Mouse (Mus musculus) thymus, adult 2 months (tissue): ENCODE data around the gene Csnk2a1. TPM values are rescaled to one million over a fixed set of nuclear protein-coding genes. Genes with fewer than 3 reads are reported as not detected.
"Not testable (repeated sequence)": the region's sequence is repeated elsewhere in the genome, so short reads cannot be mapped to it uniquely, and the experiment has no call there.

Experiments used
- DNase-seq: peaks from one replicate; pipeline ENCODE4 v3.0.0; 2021
- H3K27ac ChIP-seq: fragments of 200-500 bp; 2 replicates; pipeline ENCODE4 v1.5.1; 2012; ENCODE audit warnings: low read length, control low read depth; ENCODE audit not compliant: control insufficient read depth, insufficient read depth
- H3K27me3 ChIP-seq: fragments of 200-500 bp; 2 replicates; pipeline ENCODE4 v1.6.1; 2012; ENCODE audit warnings: mild to moderate bottlenecking, low read length, moderate library complexity, mixed read lengths; ENCODE audit not compliant: control insufficient read depth, insufficient read depth
- H3K36me3 ChIP-seq: fragments of 200-500 bp; 2 replicates; pipeline ENCODE4 v1.6.1; 2012; ENCODE audit warnings: mild to moderate bottlenecking, low read length, moderate library complexity; ENCODE audit not compliant: control insufficient read depth, insufficient read depth
- H3K4me1 ChIP-seq: fragments of 200-500 bp; replicated peaks from 2 replicates; pipeline ENCODE4 v1.6.1; 2012; ENCODE audit warnings: low read length; ENCODE audit not compliant: control insufficient read depth, insufficient read depth
- H3K4me3 ChIP-seq: fragments of 200-500 bp; 2 replicates; pipeline ENCODE4 v1.5.1; 2012; ENCODE audit warnings: mild to moderate bottlenecking, low read length, control low read depth, moderate library complexity; ENCODE audit not compliant: control insufficient read depth, insufficient read depth
- CTCF ChIP-seq: fragments of 200-500 bp; IDR thresholded peaks from 2 replicates; pipeline ENCODE4 v1.5.1; 2012; ENCODE audit warnings: mild to moderate bottlenecking, control low read depth, low read length, moderate library complexity, borderline replicate concordance; ENCODE audit not compliant: control insufficient read depth, poor library complexity, insufficient read depth; ENCODE audit errors: extremely low read depth
- POLR2A ChIP-seq: fragments of 200-500 bp; IDR thresholded peaks from 2 replicates; pipeline ENCODE4 v1.6.1; 2012; ENCODE audit warnings: mild to moderate bottlenecking, low read length, control low read depth, moderate library complexity; ENCODE audit not compliant: control insufficient read depth, poor library complexity, insufficient read depth; ENCODE audit errors: extremely low read depth
- WGBS: fragments of 180-500 bp; shearing (Covaris S2); methylation state at CpG from one replicate; pipeline ENCODE4 v1.1.7; 2018; 5-methylcytosine and 5-hydroxymethylcytosine counted together
- polyA plus RNA-seq: library from polyadenylated mRNA; depleted of rRNA; stranded (reverse); fragments of >200 nt; gene quantifications from 2 replicates; pipeline ENCODE4 v1.2.3, GENCODE M21; 2012

The Csnk2a1 gene
- polyA plus RNA-seq, 1 experiment: 36.1 TPM

DNA sequence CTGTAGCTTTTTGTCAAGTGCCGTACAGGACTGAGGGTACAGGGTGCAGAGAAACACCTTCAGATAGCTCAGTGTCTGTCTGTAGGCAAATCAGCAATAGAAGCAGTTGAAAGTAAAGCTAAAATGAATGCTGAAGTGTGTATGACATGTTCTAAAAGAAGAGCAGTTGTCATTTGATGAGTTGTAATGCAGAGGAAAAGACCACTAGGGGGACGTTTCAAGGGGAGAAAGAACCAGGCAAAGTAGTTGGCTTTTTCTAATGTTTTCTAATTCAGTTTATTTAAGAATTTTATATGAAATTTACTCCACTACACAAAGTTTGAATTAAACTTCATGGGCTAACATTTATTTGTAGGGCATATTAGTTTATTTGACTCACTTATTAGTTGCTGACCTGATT lies 47.0 kb downstream of the Csnk2a1 start:
- 84% methylated on average over 2 of the region's 2 CpGs for WGBS
- Histone ChIP-seq H3K4me3 (no peak overlapping the region), H3K36me3 (peaks cover 51% of the 10 kb centered on the region), H3K27me3 (no peaks in the 10 kb centered on the region), H3K27ac (no peak overlapping the region), H3K4me1 (no peaks in the 10 kb centered on the region)
- no peak for DNase-seq
- TF ChIP-seq POLR2A (no peak), CTCF (no peak)

DNA sequence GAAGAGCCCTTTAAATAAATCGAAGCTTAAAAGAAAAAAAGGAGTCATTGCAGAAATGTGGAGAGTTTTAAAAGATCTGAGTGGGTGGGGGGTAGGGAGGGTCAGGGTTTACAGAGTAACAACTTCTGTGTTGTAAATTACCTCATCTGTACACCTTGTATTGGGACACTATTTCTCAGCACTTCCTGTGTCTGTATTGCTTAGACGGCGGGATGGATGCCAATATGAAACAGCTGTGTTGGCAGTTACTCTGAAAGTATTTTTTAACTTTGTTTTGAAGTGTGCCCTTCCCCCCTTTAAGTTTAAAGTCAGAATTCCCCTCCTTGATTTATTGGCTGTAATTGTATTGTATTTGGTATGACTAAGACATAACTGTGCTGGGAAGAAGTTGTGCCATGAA lies 54.8 kb downstream of the Csnk2a1 start:
- no peak overlapping the region for H3K4me3 ChIP-seq
- TF ChIP-seq CTCF (no peak), POLR2A (no peak)
- H3K27me3 ChIP-seq: no peaks in the 10 kb centered on the region
- H3K4me1 ChIP-seq: no peaks in the 10 kb centered on the region
- DNase-seq: no peak
- H3K36me3 ChIP-seq: peaks cover 53% of the 10 kb centered on the region
- 61% methylated on average over 3 of the region's 3 CpGs for whole genome bisulfite sequencing
- H3K27ac ChIP-seq: no peak overlapping the region

DNA sequence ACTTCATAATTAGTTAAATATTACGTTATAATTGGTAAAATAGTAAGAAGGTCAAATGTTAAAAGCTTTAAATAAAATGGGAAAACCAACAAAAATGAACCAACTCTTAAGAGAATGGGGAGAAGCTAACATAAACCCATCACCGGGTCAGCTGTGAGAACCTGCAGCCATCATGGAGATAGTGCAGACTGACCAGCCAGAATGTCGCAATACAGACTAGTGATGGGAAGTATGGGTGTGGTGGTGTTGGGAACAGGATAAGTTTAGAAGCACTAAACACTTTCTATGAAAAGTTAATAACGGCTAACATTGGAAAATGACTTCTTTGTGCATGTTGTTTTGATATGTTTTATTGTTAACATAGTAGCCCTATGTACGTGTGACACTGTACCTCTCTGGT lies 60.9 kb downstream of the Csnk2a1 start:
- no peaks in the 10 kb centered on the region for H3K27me3 ChIP-seq
- H3K36me3 ChIP-seq: peaks cover 19% of the 10 kb centered on the region
- H3K4me1 ChIP-seq: no peaks in the 10 kb centered on the region
- WGBS: 92% methylated on average over 5 of the region's 5 CpGs
- no peak for DNase-seq
- no peak overlapping the region for H3K4me3 ChIP-seq
- no peak for TF ChIP-seq POLR2A
- no peak for TF ChIP-seq CTCF
- no peak overlapping the region for H3K27ac ChIP-seq

DNA sequence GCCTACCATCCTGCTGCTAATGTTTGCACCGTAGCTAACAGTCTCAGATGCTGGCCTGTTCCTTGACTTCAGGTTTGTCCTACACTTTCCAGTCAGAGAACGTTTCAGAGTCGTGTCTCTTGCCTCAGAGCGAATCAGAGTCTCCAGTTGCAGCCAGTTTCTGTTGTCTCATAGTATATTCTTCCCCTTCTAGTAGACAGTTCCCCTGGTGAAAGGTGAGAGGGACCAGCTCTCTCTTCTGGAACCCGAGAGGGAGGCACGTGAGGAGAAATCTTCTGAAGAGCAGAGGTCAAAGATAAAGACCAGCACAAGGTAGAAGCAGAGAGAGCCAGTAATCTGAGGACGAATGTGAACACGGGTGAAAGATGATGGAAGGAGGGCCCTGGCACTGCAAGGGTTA lies 61.4 kb downstream of the Csnk2a1 start:
- TF ChIP-seq POLR2A (no peak), CTCF (no peak)
- H3K4me3 ChIP-seq: no peak overlapping the region
- H3K4me1 ChIP-seq: no peaks in the 10 kb centered on the region
- DNase-seq: no peak
- peaks cover 15% of the 10 kb centered on the region for H3K36me3 ChIP-seq
- 85% methylated on average over 8 of the region's 8 CpGs for WGBS
- no peak overlapping the region for H3K27ac ChIP-seq
- H3K27me3 ChIP-seq: no peaks in the 10 kb centered on the region

DNA sequence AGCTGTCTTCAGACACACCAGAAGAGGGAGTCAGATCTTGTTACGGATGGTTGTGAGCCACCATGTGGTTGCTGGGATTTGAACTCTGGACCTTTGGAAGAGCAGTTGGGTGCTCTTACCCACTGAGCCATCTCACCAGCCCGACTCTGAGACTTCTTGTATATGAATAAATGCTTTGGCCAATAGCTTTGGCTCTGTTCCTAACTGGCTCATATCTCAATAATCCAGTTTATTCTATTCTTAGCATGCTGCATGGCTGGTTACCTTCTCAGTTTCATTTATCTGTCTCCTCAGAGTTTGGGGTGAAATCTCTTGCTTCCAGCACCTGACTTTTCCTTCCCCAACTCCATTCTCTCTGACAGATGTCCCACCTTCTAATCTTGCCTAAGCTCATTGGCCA lies 63.0 kb downstream of the Csnk2a1 start:
- WGBS: 79% methylated on average over 2 of the region's 2 CpGs
- not testable (repeated sequence) for DNase-seq, H3K4me1 ChIP-seq, H3K27me3 ChIP-seq, H3K27ac ChIP-seq, H3K4me3 ChIP-seq
- H3K36me3 ChIP-seq: peaks cover 12% of the 10 kb centered on the region

DNA sequence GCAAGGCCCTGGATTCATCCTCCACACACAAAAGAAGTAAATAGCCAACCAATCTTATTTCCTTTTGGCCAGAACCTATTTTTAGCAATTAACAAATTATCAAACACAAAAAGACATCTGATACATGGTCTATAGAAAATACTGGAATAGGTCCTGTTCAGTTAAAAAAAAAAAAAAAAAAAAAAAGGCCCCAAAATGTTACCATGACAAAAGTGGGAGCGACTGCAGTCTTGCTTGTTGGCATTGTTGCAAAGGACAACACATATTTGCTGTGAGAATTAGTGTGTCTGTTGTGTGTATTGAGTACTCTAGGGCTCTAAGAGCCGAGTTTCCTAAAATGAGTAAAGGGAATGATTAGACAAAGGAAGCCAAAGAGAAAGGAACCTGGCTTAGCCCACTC lies 65.8 kb downstream of the Csnk2a1 start:
- WGBS: 92% methylated on average over 2 of the region's 2 CpGs
- no peak for DNase-seq
- no peak overlapping the region for H3K4me3 ChIP-seq
- H3K27me3 ChIP-seq: no peaks in the 10 kb centered on the region
- H3K27ac ChIP-seq: no peak overlapping the region
- peaks cover 8% of the 10 kb centered on the region for H3K4me1 ChIP-seq
- TF ChIP-seq POLR2A (no peak), CTCF (no peak)
- no peaks in the 10 kb centered on the region for H3K36me3 ChIP-seq

DNA sequence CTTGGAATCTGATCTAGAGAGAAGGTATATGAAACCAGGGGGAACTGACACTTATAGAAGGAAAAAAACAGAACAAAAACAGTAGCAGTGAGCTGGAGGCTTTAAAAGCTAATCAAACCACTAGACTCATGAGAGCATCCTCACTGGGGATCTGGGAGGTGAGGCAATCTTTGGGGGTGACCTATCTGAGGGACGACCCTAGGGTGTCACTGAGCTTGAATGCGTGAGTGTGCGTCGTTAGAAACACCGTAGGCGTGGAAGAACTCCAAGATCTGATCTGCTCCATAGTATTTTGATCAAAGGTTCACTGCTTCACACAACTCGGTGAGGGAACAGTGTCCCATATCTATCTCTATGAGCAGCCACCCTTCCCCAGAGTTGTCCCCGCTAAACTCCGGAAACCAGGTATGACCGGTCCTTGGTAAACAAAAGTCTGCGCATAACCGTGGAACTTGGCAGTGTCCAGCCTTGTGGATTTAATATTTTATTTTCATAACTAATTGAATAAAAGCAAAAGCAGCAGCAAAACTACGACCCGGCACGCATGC lies 66.6 kb downstream of the Csnk2a1 start:
- H3K4me1 ChIP-seq: peaks cover 8% of the 10 kb centered on the region
- no peaks in the 10 kb centered on the region for H3K36me3 ChIP-seq
- no peak overlapping the region for H3K27ac ChIP-seq
- WGBS: 2% methylated on average over 15 of the region's 15 CpGs
- TF ChIP-seq POLR2A: no peak
- no peak for TF ChIP-seq CTCF
- no peak for DNase-seq
- peak overlapping the region; percentile 45 for H3K4me3 ChIP-seq
- H3K27me3 ChIP-seq: no peaks in the 10 kb centered on the region
